Mouse (Mus musculus) cerebellum, adult 9-11 months (tissue): ENCODE measurements around the gene Sptan1.
"Not testable (repeated sequence)": the region's sequence is repeated elsewhere in the genome, so short reads cannot be mapped to it uniquely, and the experiment has no call there.

ENCODE experiments used
- DNase-seq: peaks from one replicate; pipeline ENCODE4 v3.0.0; 2022

The Sptan1 gene

GRCm38 (mm10) chr2:30010840-30011281 is 45.5 kb downstream of the Sptan1 start:
- peak; percentile 89 for DNase-seq

- no peak for DNase-seq
Observed at GRCm38 (mm10) chr2:30014326-30014966, 49.1 kb downstream of the Sptan1 start.

- DNase-seq, result no peak
Observed at GRCm38 (mm10) chr2:30025454-30025853, 60.1 kb downstream of the Sptan1 start.

GRCm38 (mm10) chr2:30026997-30027396 is 61.6 kb downstream of the Sptan1 start:
- DNase-seq, result no peak

- DNase-seq, result no peak
Observed at GRCm38 (mm10) chr2:30032244-30032846, 67.0 kb downstream of the Sptan1 start.

- no peak for DNase-seq
Observed at GRCm38 (mm10) chr2:30032957-30033356, 67.6 kb downstream of the Sptan1 start.

GRCm38 (mm10) chr2:30037762-30038161 is 72.4 kb downstream of the Sptan1 start:
- no peak for DNase-seq

GRCm38 (mm10) chr2:30038370-30038769 is 73.0 kb downstream of the Sptan1 start:
- DNase-seq, result no peak

GRCm38 (mm10) chr2:30039687-30040086 is 74.3 kb downstream of the Sptan1 start:
- DNase-seq, result no peak

- peak; percentile 57 for DNase-seq
Observed at GRCm38 (mm10) chr2:30042445-30042844, 77.1 kb downstream of the Sptan1 start.

- DNase-seq, result no peak
Observed at GRCm38 (mm10) chr2:30044550-30044949, 79.2 kb downstream of the Sptan1 start.

GRCm38 (mm10) chr2:30047127-30047526 is 81.8 kb downstream of the Sptan1 start:
- DNase-seq, result no peak

- DNase-seq, result peak; percentile 32
Observed at GRCm38 (mm10) chr2:30048101-30048501, 82.7 kb downstream of the Sptan1 start.

GRCm38 (mm10) chr2:30048699-30049388 is 83.5 kb downstream of the Sptan1 start, which contains the start of gene Wdr34:
TSS of gene Wdr34 (minus strand) at chr2:30048881.
- peak; percentile 96 for DNase-seq

GRCm38 (mm10) chr2:30049831-30050230 is 84.5 kb downstream of the Sptan1 start:
- no peak for DNase-seq

GRCm38 (mm10) chr2:30051992-30052761 is 86.8 kb downstream of the Sptan1 start:
- DNase-seq, result no peak

- DNase-seq, result not testable (repeated sequence)
Observed at GRCm38 (mm10) chr2:30055310-30055709, 90.0 kb downstream of the Sptan1 start.

- DNase-seq, result no peak
Observed at GRCm38 (mm10) chr2:30056736-30057135, 91.4 kb downstream of the Sptan1 start.

GRCm38 (mm10) chr2:30057223-30057904 is 92.0 kb downstream of the Sptan1 start, which contains the start of gene Set:
TSS of gene Set (plus strand) at chr2:30057378.
- no peak for DNase-seq

GRCm38 (mm10) chr2:30058418-30058817 is 93.1 kb downstream of the Sptan1 start:
- no peak for DNase-seq

GRCm38 (mm10) chr2:30061215-30062166 is 96.1 kb downstream of the Sptan1 start:
- DNase-seq, result peak; percentile 47
